Mouse (Mus musculus) thymus, postnatal 25 days (tissue): ENCODE results near the gene Atp6v1b1.
"Not testable (repeated sequence)": the region's sequence is repeated elsewhere in the genome, so short reads cannot be mapped to it uniquely, and the experiment has no call there.

ENCODE experiments used
- DNase-seq: peaks from one replicate; pipeline ENCODE4 v3.0.0; 2022

Gene Atp6v1b1

GRCm38 (mm10) chr6:83786426-83786825 lies 43.6 kb downstream of the Atp6v1b1 start:
- no peak for DNase-seq

GRCm38 (mm10) chr6:83788554-83788953 lies 45.8 kb downstream of the Atp6v1b1 start:
- DNase-seq = no peak

GRCm38 (mm10) chr6:83790533-83790932 lies 47.7 kb downstream of the Atp6v1b1 start:
- DNase-seq = not testable (repeated sequence)

- DNase-seq = no peak
Observed at GRCm38 (mm10) chr6:83791251-83791890, 48.6 kb downstream of the Atp6v1b1 start.

GRCm38 (mm10) chr6:83794760-83795296 lies 52.0 kb downstream of the Atp6v1b1 start, which contains the start of gene Nagk:
Gene Nagk, plus strand, starts transcription at chr6:83794982.
- peak; percentile 95 for DNase-seq

GRCm38 (mm10) chr6:83795492-83795900 lies 52.7 kb downstream of the Atp6v1b1 start:
- DNase-seq = no peak

GRCm38 (mm10) chr6:83796686-83797085 lies 53.9 kb downstream of the Atp6v1b1 start:
- no peak for DNase-seq

GRCm38 (mm10) chr6:83802033-83802432 lies 59.2 kb downstream of the Atp6v1b1 start:
- no peak for DNase-seq

GRCm38 (mm10) chr6:83802846-83803245 lies 60.1 kb downstream of the Atp6v1b1 start:
- no peak for DNase-seq
